Mouse (Mus musculus) spleen, adult 12 weeks (tissue): ENCODE data around the gene Entpd6.

ENCODE experiments used
- DNase-seq: peaks from one replicate; pipeline ENCODE4 v3.0.0; 2022; ENCODE audit warnings: low spot score

Gene Entpd6

DNA sequence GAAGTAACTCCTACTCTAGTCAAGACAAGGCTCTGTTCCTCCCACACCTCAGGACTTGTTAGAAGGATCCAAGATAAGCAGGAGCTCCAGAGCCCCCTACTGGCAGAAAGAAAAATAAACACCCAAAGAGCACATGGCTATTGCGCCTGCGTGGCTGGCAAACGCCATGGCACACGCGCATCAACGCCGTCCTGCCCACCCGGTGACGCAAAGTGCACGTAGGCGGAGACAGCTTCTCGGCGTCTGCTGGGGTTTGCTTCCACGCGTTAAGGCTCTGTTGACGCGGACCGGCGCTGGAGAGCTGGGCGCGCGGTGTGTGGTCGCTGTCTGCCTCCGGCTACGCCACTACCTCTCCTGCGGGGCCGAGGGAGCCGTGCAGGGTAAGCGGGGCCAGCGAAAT lies at the start of gene Entpd6:
Entpd6 (plus strand) TSS at position 189 of the 400 bp plus-strand sequence.
- DNase-seq: peak; percentile 86

GRCm38 (mm10) chr2:150712167-150712674 lies 36.6 kb upstream of the Entpd6 start:
- DNase-seq: no peak

DNA sequence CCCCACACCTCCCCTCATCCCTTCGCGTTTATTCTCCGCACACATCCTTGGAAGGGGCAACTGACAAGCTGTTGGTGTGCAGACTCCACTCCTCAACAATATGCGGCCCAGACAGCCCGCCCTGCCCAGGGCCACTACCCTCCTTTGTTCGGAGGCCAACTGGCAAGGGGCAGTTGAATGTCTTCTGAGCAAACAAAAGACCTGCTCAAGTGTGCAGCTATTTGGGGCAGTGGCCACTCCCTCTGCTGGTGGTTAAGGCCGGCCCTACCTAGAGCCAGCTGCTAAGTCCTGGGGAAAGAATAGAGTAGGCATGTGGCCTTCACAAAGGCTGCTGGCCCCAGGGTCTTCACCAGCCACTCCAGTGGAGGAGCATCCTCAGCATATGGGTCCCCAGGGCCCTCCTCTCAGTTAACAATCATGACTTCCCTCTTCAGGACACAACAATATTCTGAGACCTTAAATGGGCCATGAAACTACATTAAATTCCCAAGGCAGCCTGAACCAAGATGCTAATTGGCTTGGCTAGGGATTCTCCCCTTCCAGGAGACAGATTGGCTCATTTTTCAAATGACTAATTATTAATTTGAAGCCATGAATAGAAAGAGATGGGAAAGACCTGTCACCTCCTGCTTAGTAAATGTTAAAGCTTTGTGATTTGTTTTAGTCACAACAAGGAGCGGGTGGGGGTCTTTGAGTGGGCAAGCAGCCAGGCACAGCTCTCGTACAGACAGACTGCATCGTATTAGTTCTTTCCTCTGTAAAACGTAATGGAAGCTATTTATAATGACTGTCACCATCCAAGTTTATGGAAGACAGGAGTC lies 12.9 kb upstream of the Entpd6 start:
- no peak for DNase-seq

GRCm38 (mm10) chr2:150737881-150738280 lies 11.0 kb upstream of the Entpd6 start:
- DNase-seq: no peak

DNA sequence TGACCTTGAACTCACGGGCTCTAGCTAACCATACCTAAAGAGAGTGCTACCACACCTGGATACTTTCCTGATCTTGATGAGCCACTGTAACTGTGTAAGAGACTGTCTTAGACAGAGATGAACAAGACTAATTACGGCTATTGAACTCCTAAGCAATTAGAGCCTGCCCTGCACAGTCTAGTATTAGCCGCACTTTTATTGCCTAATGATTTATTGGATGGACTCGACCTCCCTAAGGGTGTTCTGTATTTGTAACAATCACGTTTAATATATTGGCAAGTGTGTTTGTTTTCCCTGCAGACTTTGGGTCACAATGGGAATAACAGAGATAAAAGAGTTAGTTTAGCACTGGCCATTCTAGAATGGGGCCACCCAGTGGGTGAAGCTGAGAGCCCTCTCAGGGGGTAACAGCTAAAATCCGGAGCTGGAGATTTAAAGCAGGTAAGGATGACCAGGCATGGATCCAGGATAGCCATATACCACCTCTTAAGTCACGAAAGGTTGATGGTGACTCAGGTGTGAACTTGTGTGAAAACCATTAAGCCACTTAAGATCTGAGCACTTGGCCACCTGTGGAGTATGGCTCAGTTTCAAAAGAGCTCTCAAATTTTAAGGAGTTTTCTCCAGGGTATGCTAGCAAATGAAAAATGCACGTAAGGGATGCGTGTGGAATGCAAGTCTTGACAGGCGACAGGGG lies 8.5 kb upstream of the Entpd6 start:
- no peak for DNase-seq

GRCm38 (mm10) chr2:150741405-150741804 lies 7.4 kb upstream of the Entpd6 start:
- no peak for DNase-seq

DNA sequence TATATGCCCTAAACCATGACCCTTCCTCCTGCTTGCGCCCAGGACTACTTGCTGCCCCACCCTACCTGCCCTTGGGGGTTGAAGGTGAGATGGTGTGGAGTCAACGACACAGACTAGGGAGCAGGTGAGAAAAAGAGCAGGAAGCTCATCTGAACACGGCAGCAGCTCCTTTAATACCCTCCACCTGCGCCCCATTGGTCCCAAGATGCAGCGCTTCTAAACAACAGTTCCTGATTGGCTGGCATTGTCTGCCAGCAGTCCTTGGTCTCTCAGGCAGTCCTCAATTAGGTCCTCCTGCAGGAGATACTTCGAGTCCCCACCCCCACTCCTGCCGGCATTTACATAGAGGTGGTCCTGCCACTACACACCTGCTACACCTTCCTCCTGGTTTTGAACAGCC lies 3.8 kb upstream of the Entpd6 start:
- no peak for DNase-seq

DNA sequence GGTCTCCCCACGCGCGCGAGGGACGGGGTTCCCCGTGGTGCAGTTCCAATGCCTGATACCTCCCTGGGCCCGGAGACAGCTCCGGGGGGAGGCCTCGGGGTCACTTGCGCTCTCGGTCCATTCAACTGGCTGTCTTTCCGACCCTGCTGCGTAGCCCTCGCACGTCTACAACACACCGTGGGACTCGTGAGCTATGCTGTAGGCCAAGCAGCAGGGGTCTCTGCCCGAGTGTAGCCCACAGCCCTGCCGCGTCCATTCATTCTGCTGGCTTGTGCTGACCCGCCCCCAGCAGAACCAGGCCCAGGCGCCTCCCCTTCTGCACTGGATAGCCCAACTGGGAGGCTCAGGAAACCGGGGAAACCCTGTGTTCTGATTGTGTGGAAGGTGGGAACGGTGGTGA lies 441 bp downstream of the Entpd6 start:
- no peak for DNase-seq

DNA sequence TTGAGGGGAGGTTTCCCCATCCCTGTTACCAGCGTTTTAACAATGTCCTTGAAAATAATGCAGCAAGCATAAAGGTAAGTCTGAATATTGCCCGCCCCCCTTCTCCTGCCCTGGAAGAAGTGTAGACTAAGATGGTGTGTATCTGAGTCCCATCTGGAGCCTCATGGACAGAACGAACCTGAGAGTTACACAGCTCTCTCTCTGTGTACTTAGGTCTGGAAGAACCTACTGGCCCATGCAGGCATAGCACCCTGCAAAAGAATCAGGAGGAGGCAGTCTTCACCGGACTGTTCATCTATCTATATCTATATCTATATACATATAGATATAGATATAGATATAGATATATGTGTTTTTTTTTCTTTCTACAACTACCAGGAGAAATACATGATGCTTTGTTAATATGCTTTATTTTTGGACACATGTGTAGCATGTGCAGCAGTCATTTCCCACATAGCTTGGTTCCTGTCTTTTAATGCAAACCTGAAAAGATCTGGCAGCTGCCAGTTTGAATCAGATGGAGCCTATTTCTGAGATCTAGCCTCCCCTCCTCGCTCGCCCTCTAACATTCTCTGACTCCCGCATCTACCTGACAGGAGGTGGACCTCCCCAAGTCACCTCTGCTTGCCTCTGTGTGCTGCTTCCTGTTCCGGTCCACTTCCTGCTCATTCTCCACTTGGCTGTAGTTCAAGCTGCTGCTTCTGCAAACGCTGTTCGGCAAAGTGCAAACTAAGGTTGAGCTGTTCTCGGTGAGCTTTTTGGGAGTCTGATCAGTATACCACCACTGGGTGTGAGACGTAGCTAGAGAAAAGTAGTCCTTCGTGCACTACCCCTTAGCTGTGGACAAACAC lies 1.5 kb downstream of the Entpd6 start:
- DNase-seq: no peak

- DNase-seq: no peak
These were observed 6.2 kb downstream of the Entpd6 start for GRCm38 (mm10) chr2:150755016-150755415.

- no peak for DNase-seq
These were observed 12.6 kb downstream of the Entpd6 start for GRCm38 (mm10) chr2:150761476-150761875.

GRCm38 (mm10) chr2:150765619-150766018 lies 16.8 kb downstream of the Entpd6 start:
- no peak for DNase-seq

GRCm38 (mm10) chr2:150766083-150766862 lies 17.4 kb downstream of the Entpd6 start:
- no peak for DNase-seq

DNA sequence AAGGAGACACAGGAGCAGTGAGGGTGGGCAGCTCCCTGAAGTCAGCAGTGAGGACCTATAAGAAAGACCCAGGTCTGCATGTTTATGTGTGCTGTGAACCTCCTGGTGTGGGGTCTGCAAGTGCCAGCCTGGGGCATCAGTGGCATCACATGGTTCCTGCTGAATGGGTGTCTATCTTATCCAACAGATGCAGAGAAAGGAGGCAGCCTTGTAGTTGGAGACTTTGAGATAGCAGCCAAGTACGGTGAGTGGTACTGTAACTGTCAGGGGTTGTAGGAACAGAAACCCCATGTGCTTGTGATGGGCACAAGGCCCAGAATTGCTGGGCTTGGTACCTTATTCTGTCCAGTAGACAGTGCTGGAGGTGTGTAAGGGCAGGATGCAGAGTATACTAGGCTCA lies 19.8 kb downstream of the Entpd6 start:
- DNase-seq: no peak

GRCm38 (mm10) chr2:150770747-150771146 lies 21.9 kb downstream of the Entpd6 start:
- DNase-seq: no peak

GRCm38 (mm10) chr2:150771169-150771568 lies 22.3 kb downstream of the Entpd6 start:
- no peak for DNase-seq

- DNase-seq: no peak
These were observed 23.2 kb downstream of the Entpd6 start for GRCm38 (mm10) chr2:150771996-150772395.

DNA sequence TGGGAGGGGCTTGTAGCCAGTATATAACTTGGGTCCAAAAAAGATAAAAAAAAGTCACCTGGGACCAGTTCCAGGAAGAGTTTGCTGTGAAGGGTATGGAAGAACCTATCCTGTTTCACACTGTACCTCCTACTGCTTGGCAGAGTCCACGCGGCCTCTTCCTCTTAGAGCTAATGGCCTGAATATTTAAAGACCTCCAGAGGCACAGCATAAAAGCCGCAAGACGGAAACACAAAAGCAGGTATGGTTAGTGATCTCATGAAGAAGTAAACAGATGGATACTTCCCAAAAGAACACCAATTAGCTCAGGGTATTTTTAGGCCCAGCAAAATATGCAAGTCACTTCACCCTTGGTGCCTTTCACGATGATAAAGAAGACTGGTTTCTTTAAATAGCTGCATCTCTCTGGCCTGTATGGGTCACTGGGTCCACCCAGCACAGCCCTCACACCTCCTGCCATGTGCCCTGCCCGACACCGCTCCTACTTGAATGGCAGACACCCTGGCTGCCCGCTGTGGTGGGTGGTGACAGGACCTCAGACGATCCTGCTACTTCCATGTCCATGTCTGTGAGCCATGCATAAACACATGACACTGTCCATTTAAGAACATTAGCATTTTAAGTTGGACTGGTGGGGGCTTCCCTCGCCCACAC lies 23.8 kb downstream of the Entpd6 start:
- DNase-seq: no peak

- DNase-seq: no peak
These were observed 34.0 kb downstream of the Entpd6 start for GRCm38 (mm10) chr2:150782801-150783200.

GRCm38 (mm10) chr2:150786251-150787180 lies 37.7 kb downstream of the Entpd6 start, which contains the start of gene Pygb:
Gene Pygb (plus strand): TSS chr2:150786735.
- DNase-seq: peak; percentile 72
